Mouse (Mus musculus) CH12.LX (cell line): ENCODE data around the gene Cdk14.

ENCODE experiments used
- CTCF ChIP-seq, 2 experiments: IDR thresholded peaks in 1 of 2; conservative IDR thresholded peaks in 1 of 2; 2 replicates each; pipeline ENCODE4 v1.5.1; 2011 to 2012; ENCODE audit warnings: low read depth in 2 of 2, low read length in 2 of 2, improper control_type of control experiment in 1 of 2, inconsistent platforms in 1 of 2, mild to moderate bottlenecking in 1 of 2, moderate library complexity in 1 of 2
- ELF1 ChIP-seq: IDR thresholded peaks from 2 replicates; pipeline ENCODE4 v1.6.1; 2014; ENCODE audit warnings: low read depth, mild to moderate bottlenecking, inconsistent platforms, low read length, improper control_type of control experiment
- EP300 ChIP-seq: IDR thresholded peaks from 2 replicates; pipeline ENCODE4 v1.6.1; 2011; ENCODE audit warnings: low read length, improper control_type of control experiment
- HCFC1 ChIP-seq: IDR thresholded peaks from 2 replicates; pipeline ENCODE4 v1.6.1; 2012; ENCODE audit warnings: low read depth, mild to moderate bottlenecking, inconsistent platforms, low read length, improper control_type of control experiment
- JUND ChIP-seq: conservative IDR thresholded peaks from 2 replicates; pipeline ENCODE4 v1.6.1; 2011; ENCODE audit warnings: low read depth, low read length, improper control_type of control experiment
- KAT2A ChIP-seq: IDR thresholded peaks from 2 replicates; pipeline ENCODE4 v1.6.1; 2012; ENCODE audit warnings: low read length, improper control_type of control experiment, inconsistent platforms; ENCODE audit not compliant: insufficient replicate concordance
- MAFK ChIP-seq: IDR thresholded peaks from 2 replicates; pipeline ENCODE4 v1.6.1; 2011; ENCODE audit warnings: low read length, improper control_type of control experiment; ENCODE audit not compliant: insufficient replicate concordance
- MXI1 ChIP-seq: IDR thresholded peaks from 2 replicates; pipeline ENCODE4 v1.6.1; 2011; ENCODE audit warnings: mild to moderate bottlenecking, low read depth, low read length, improper control_type of control experiment
- POLR2A ChIP-seq: IDR thresholded peaks from 2 replicates; pipeline ENCODE4 v1.6.1; 2011; ENCODE audit warnings: low read depth, mild to moderate bottlenecking, improper control_type of control experiment, low read length
- POLR2AphosphoS2 ChIP-seq: IDR thresholded peaks from 2 replicates; pipeline ENCODE4 v1.6.1; 2011; ENCODE audit warnings: low read depth, low read length, improper control_type of control experiment
- SIN3A ChIP-seq: IDR thresholded peaks from 2 replicates; pipeline ENCODE4 v1.6.1; 2012; ENCODE audit warnings: low read length, improper control_type of control experiment, inconsistent platforms
- TCF12 ChIP-seq: IDR thresholded peaks from 2 replicates; pipeline ENCODE4 v1.6.1; 2014; ENCODE audit warnings: low read depth, mild to moderate bottlenecking, inconsistent platforms, low read length, improper control_type of control experiment
- ZKSCAN1 ChIP-seq: IDR thresholded peaks from 2 replicates; pipeline ENCODE4 v1.6.1; 2012; ENCODE audit warnings: low read depth, inconsistent platforms, low read length, improper control_type of control experiment, borderline replicate concordance
- ZMIZ1 ChIP-seq: IDR thresholded peaks from 2 replicates; pipeline ENCODE4 v1.6.1; 2012; ENCODE audit warnings: low read depth, mild to moderate bottlenecking, inconsistent platforms, low read length, improper control_type of control experiment

- TF ChIP-seq CTCF (conservative IDR thresholded peaks at IDR 0.05 in 1 of 2, IDR thresholded peaks at IDR 0.05 in 1 of 2; ENCODE audit: low read depth in 2 of 2, low read length in 2 of 2) (no peak), KAT2A (no peak), JUND (no peak), POLR2A (no peak), ZKSCAN1 (no peak), EP300 (no peak), SIN3A (no peak), POLR2AphosphoS2 (no peak), ZMIZ1 (no peak), TCF12 (no peak), MAFK (no peak), HCFC1 (no peak), ELF1 (no peak), MXI1 (no peak)
Measured at GRCm38 (mm10) chr5:4786816-4787215, 633.3 kb downstream of the Cdk14 start.
